ENCODE assay signal across 20 mouse cellular contexts in genomic region chr4:134362124-134362523, GRCm38 (mm10). TPM values are rescaled to one million over a fixed set of nuclear protein-coding genes. Genes with fewer than 3 reads are reported as not detected.
A peak's percentile ranks its signal among the peaks of the same experiment; 100 is the strongest.
DNase-seq lines count a peak whose midpoint lies in the region; ATAC-seq and TF ChIP-seq lines count a peak whose summit lies in the region.
"Had no signal": no experiment of that assay in that cellular context is flagged by ENCODE, and none has a peak within 500 bp of the region (broad histone marks: within the 10 kb centered on the region; RNA-seq: fewer than 3 reads in every experiment).

No protein-coding gene starts in this region.

- H3K4me3 ChIP-seq in heart, adult 2 months: no peak overlapping the region
- no peak overlapping the region for H3K4me3 ChIP-seq in heart, postnatal 0 days (ENCODE audit: low read depth, low read length)
- H3K4me3 ChIP-seq in midbrain, embryonic 15.5 days: no peak overlapping the region

- WGBS in heart, adult 2 months: 39% methylated on average over 9 of the region's 9 CpGs
- WGBS in heart, postnatal 0 days: 38% methylated on average over 9 of the region's 9 CpGs
- WGBS in midbrain, embryonic 15.5 days: 70% methylated on average over 9 of the region's 9 CpGs

- peak; percentile 47 to 53 for DNase-seq in heart, adult 2 months
- no peak for DNase-seq in heart, postnatal 25 days (ENCODE audit: low spot score)
- peak; percentile 87 for DNase-seq in adrenal gland, adult 2 months
- peak; percentile 87 to 88 for DNase-seq in adrenal gland, postnatal 36 days
- peak; percentile 36 for DNase-seq in heart, postnatal 0 days (ENCODE audit: low spot score)
- no peak for DNase-seq in left cerebral cortex, postnatal 14 days (ENCODE audit: low spot score in 2 of 2)
- DNase-seq in gastrocnemius, postnatal 36 days: no peak
- DNase-seq: cerebellum, adult 11-12 months; midbrain, embryonic 14.5 days had no signal

- H3K9me3 ChIP-seq in heart, postnatal 0 days (replicated peaks; ENCODE audit: control insufficient read depth, low read length): no peaks in the 10 kb centered on the region
- no peaks in the 10 kb centered on the region for H3K9me3 ChIP-seq in midbrain, embryonic 15.5 days
- H3K9me3 ChIP-seq: embryonic facial prominence, embryonic 13.5 days; hindbrain, embryonic 10.5 days had no signal

- H3K9ac ChIP-seq in heart, adult 2 months (ENCODE audit: low read depth, low read length): no peak overlapping the region
- no peak overlapping the region for H3K9ac ChIP-seq in heart, postnatal 0 days (replicated peaks; ENCODE audit: low read depth, low read length)
- no peak overlapping the region for H3K9ac ChIP-seq in midbrain, embryonic 15.5 days
- H3K9ac ChIP-seq: embryonic facial prominence, embryonic 13.5 days; lung, embryonic 14.5 days had no signal

- no peak overlapping the region for H3K4me2 ChIP-seq in heart, postnatal 0 days (ENCODE audit: low read depth, low read length)
- H3K4me2 ChIP-seq in midbrain, embryonic 15.5 days: no peak overlapping the region
- H3K4me2 ChIP-seq: lung, embryonic 14.5 days had no signal

- no peak for TF ChIP-seq EP300 in heart, adult 2 months (IDR thresholded peaks at IDR 0.05; ENCODE audit: insufficient read depth, low read depth, low read length)
- no peak for TF ChIP-seq EP300 in heart, postnatal 0 days (IDR thresholded peaks at IDR 0.05; ENCODE audit: low read depth)

- peak; percentile 22; the same call in 1 of the 2 replicates for TF ChIP-seq CTCF in heart, adult 2 months (IDR thresholded peaks at IDR 0.05)
- TF ChIP-seq CTCF in heart, postnatal 0 days (IDR thresholded peaks at IDR 0.05; ENCODE audit: low read depth): no peak

- intact Hi-C loops in heart, adult 2 months (cut with DNase I): no loop called here
- intact Hi-C loops in heart, postnatal 25 days (cut with DNase I): no loop called here
- intact Hi-C loops in left cerebral cortex, postnatal 14 days (cut with DNase I): no loop called here
- intact Hi-C loops in gastrocnemius, postnatal 36 days (cut with DNase I): no loop called here

- no peak overlapping the region for H3K27ac ChIP-seq in heart, adult 2 months
- H3K27ac ChIP-seq in heart, postnatal 0 days (ENCODE audit: low read depth): no peak overlapping the region
- no peak overlapping the region for H3K27ac ChIP-seq in midbrain, embryonic 15.5 days
- H3K27ac ChIP-seq: embryonic facial prominence, embryonic 13.5 days had no signal

- TF ChIP-seq POLR2A in heart, adult 2 months (IDR thresholded peaks at IDR 0.05; ENCODE audit: insufficient read depth, low read depth, low read length): no peak

- H3K79me2 ChIP-seq in heart, adult 2 months (replicated peaks; ENCODE audit: control insufficient read depth, insufficient read depth, low read length): no peaks in the 10 kb centered on the region

- H3K36me3 ChIP-seq in heart, adult 2 months (ENCODE audit: control insufficient read depth, insufficient read depth, low read length): no peaks in the 10 kb centered on the region
- H3K36me3 ChIP-seq in heart, postnatal 0 days (replicated peaks; ENCODE audit: control insufficient read depth, insufficient read depth, low read length): no peaks in the 10 kb centered on the region
- H3K36me3 ChIP-seq in midbrain, embryonic 15.5 days (replicated peaks): no peaks in the 10 kb centered on the region
- H3K36me3 ChIP-seq: embryonic facial prominence, embryonic 13.5 days; hindbrain, embryonic 10.5 days had no signal

- H3K27me3 ChIP-seq in heart, adult 2 months (ENCODE audit: control insufficient read depth, insufficient read depth, low read length): no peaks in the 10 kb centered on the region
- peaks cover 4% of the 10 kb centered on the region; the same call in 1 of the 2 replicates for H3K27me3 ChIP-seq in heart, postnatal 0 days (ENCODE audit: control insufficient read depth, insufficient read depth, low read length)
- no peaks in the 10 kb centered on the region; the same call in none of the 2 replicates for H3K27me3 ChIP-seq in midbrain, embryonic 15.5 days (replicated peaks)

- ATAC-seq in heart, postnatal 0 days (ENCODE audit: insufficient read depth, low read depth): peak; percentile 64
- ATAC-seq in midbrain, embryonic 15.5 days (replicated peaks): no peak

- peaks cover 1% of the 10 kb centered on the region for H3K4me1 ChIP-seq in heart, adult 2 months (ENCODE audit: control insufficient read depth, insufficient read depth, low read length)
- H3K4me1 ChIP-seq in heart, postnatal 0 days (ENCODE audit: control insufficient read depth, insufficient read depth): no peaks in the 10 kb centered on the region
- H3K4me1 ChIP-seq in midbrain, embryonic 15.5 days: peaks cover 9% of the 10 kb centered on the region; the same call in 1 of the 2 replicates

RNA-seq across cellular contexts. Expression of gene Slc30a2, which starts 19.1 kb away (rescaled TPM):
- under 1 TPM; 0.45 to 0.65 TPM for total RNA-seq in heart, adult 2 months (2021)
- 0.12 and 0.35 TPM in 2 replicates for polyA plus RNA-seq in heart, adult 2 months (2012; rRNA removed)
- total RNA-seq in heart, postnatal 25 days (2021): under 1 TPM; 0.31 to 0.36 TPM
- total RNA-seq in adrenal gland, adult 2 months (2021): 10 to 100 TPM; 21.2 to 60.8 TPM
- 33.0 and 56.4 TPM in 2 replicates for polyA plus RNA-seq in adrenal gland, adult 2 months (2012; rRNA removed)
- 10 to 100 TPM; 21.6 to 41.1 TPM for total RNA-seq in adrenal gland, postnatal 36 days (2021)
- total RNA-seq in heart, postnatal 0 days (2014; rRNA removed; ENCODE audit: low replicate concordance): 0.38 TPM in 1 of 2 replicates, not detected in the other
- 0.16 and 0.33 TPM in 2 replicates for polyA plus RNA-seq in heart, postnatal 0 days (2015; fragmentation: Nextera tagmentation; extraction: Ambion mirVana)
- total RNA-seq in left cerebral cortex, postnatal 14 days (2021): under 1 TPM in 1 of 2 experiments, not detected in 1; 0.17 TPM
- total RNA-seq in gastrocnemius, postnatal 36 days (2021): 10 to 100 TPM in 1 of 2 experiments, 1 to 10 TPM in 1; 3.8 to 22.3 TPM
- 0.22 and 0.23 TPM in 2 replicates for polyA plus RNA-seq in midbrain, embryonic 15.5 days (2015; fragmentation: Nextera tagmentation; extraction: Ambion mirVana)
- total RNA-seq: layer of hippocampus, postnatal 10 days; left cerebral cortex, postnatal 10 days had no signal
- polyA plus RNA-seq: C2C12; liver, adult 2 months; midbrain, embryonic 14.5 days; neural tube, embryonic 11.5 days; stomach, embryonic 14.5 days had no signal

RNA-seq across cellular contexts. Expression of gene Extl1, which starts 21.5 kb away (rescaled TPM):
- 10 to 100 TPM; 18.0 to 19.6 TPM for total RNA-seq in heart, adult 2 months (2021)
- polyA plus RNA-seq in heart, adult 2 months (2012; rRNA removed): 23.7 and 24.4 TPM in 2 replicates
- total RNA-seq in heart, postnatal 25 days (2021): 10 to 100 TPM; 18.0 to 19.4 TPM
- total RNA-seq in adrenal gland, adult 2 months (2021): 1 to 10 TPM; 3.1 to 4.4 TPM
- 4.9 and 5.6 TPM in 2 replicates for polyA plus RNA-seq in adrenal gland, adult 2 months (2012; rRNA removed)
- 1 to 10 TPM; 1.7 to 2.3 TPM for total RNA-seq in adrenal gland, postnatal 36 days (2021)
- 3.1 and 11.5 TPM in 2 replicates for total RNA-seq in heart, postnatal 0 days (2014; rRNA removed; ENCODE audit: low replicate concordance)
- polyA plus RNA-seq in heart, postnatal 0 days (2015; fragmentation: Nextera tagmentation; extraction: Ambion mirVana): 2.9 and 3.4 TPM in 2 replicates
- total RNA-seq in left cerebral cortex, postnatal 14 days (2021): 10 to 100 TPM; 52.3 to 53.7 TPM
- total RNA-seq in gastrocnemius, postnatal 36 days (2021): 10 to 100 TPM; 25.9 to 29.9 TPM
- polyA plus RNA-seq in midbrain, embryonic 15.5 days (2015; fragmentation: Nextera tagmentation; extraction: Ambion mirVana): 0.59 and 0.62 TPM in 2 replicates
- total RNA-seq: megakaryocyte progenitor cell, adult 5-6 weeks had no signal

RNA-seq across cellular contexts. Expression of gene Pafah2, which starts 34.0 kb away (rescaled TPM):
- total RNA-seq in heart, adult 2 months (2021): 10 to 100 TPM in 1 of 2 experiments, 1 to 10 TPM in 1; 6.4 to 11.0 TPM
- polyA plus RNA-seq in heart, adult 2 months (2012; rRNA removed): 11.7 and 17.8 TPM in 2 replicates
- total RNA-seq in heart, postnatal 25 days (2021): 1 to 10 TPM; 7.6 to 9.2 TPM
- total RNA-seq in adrenal gland, adult 2 months (2021): 10 to 100 TPM; 12.1 to 18.7 TPM
- 9.1 and 15.1 TPM in 2 replicates for polyA plus RNA-seq in adrenal gland, adult 2 months (2012; rRNA removed)
- total RNA-seq in adrenal gland, postnatal 36 days (2021): 10 to 100 TPM; 14.7 to 16.0 TPM
- total RNA-seq in heart, postnatal 0 days (2014; rRNA removed; ENCODE audit: low replicate concordance): 16.3 and 17.2 TPM in 2 replicates
- polyA plus RNA-seq in heart, postnatal 0 days (2015; fragmentation: Nextera tagmentation; extraction: Ambion mirVana): 7.2 and 7.8 TPM in 2 replicates
- 10 to 100 TPM; 10.9 to 12.3 TPM for total RNA-seq in left cerebral cortex, postnatal 14 days (2021)
- 1 to 10 TPM; 1.8 to 4.0 TPM for total RNA-seq in gastrocnemius, postnatal 36 days (2021)
- polyA plus RNA-seq in midbrain, embryonic 15.5 days (2015; fragmentation: Nextera tagmentation; extraction: Ambion mirVana): 7.7 and 8.0 TPM in 2 replicates

RNA-seq across cellular contexts. Expression of gene Trim63, which starts 47.2 kb away (rescaled TPM):
- 100 to 1,000 TPM; 209 to 210 TPM for total RNA-seq in heart, adult 2 months (2021)
- 142 and 215 TPM in 2 replicates for polyA plus RNA-seq in heart, adult 2 months (2012; rRNA removed)
- 100 to 1,000 TPM; 215 to 229 TPM for total RNA-seq in heart, postnatal 25 days (2021)
- not detected for total RNA-seq in adrenal gland, adult 2 months (2021)
- 0.06 and 0.11 TPM in 2 replicates for polyA plus RNA-seq in adrenal gland, adult 2 months (2012; rRNA removed)
- not detected for total RNA-seq in adrenal gland, postnatal 36 days (2021)
- total RNA-seq in heart, postnatal 0 days (2014; rRNA removed; ENCODE audit: low replicate concordance): 168 and 170 TPM in 2 replicates
- 248 and 281 TPM in 2 replicates for polyA plus RNA-seq in heart, postnatal 0 days (2015; fragmentation: Nextera tagmentation; extraction: Ambion mirVana)
- under 1 TPM; 0.40 to 0.86 TPM for total RNA-seq in left cerebral cortex, postnatal 14 days (2021)
- 100 to 1,000 TPM; 241 to 268 TPM for total RNA-seq in gastrocnemius, postnatal 36 days (2021)
- 0.40 and 0.91 TPM in 2 replicates for polyA plus RNA-seq in midbrain, embryonic 15.5 days (2015; fragmentation: Nextera tagmentation; extraction: Ambion mirVana)
- total RNA-seq: megakaryocyte progenitor cell, adult 5-6 weeks had no signal
- polyA plus RNA-seq: liver, adult 2 months; lung, embryonic 14.5 days; stomach, embryonic 14.5 days had no signal

Comparison
In these comparisons a context has a peak if more than half of its experiments do, and no peak if none do; other contexts are left out.
1. DNase-seq: peak in heart, adult 2 months (2 of 2), adrenal gland, adult 2 months (single experiment), adrenal gland, postnatal 36 days (2 of 2) and heart, postnatal 0 days (single experiment); none in heart, postnatal 25 days (single experiment), left cerebral cortex, postnatal 14 days (0 of 2) and gastrocnemius, postnatal 36 days (0 of 2).